Mouse (Mus musculus) heart, embryonic 12.5 days (tissue): ENCODE measurements at regions not wholly inside any gene's neighbourhood (a gene's known extent, or its start where the extent isn't known, plus 50 kb on each side); places are given as distances from the start of the nearest gene placed in this dataset.

Experiments
- ATAC-seq: fragments of 200-750 bp; cut with Nextera tagmentation; 2 replicates; pipeline ENCODE4 v1.8.0; 2017; ENCODE audit warnings: moderate TSS enrichment, moderate library complexity; ENCODE audit not compliant: insufficient number of reproducible peaks, low FRiP score
- H3K27ac ChIP-seq: fragments of 300-500 bp; sonication (generic); 2 replicates; pipeline ENCODE4 v1.5.1; 2016; ENCODE audit warnings: mild to moderate bottlenecking, moderate library complexity; ENCODE audit not compliant: poor library complexity, severe bottlenecking
- H3K27me3 ChIP-seq: fragments of 300-500 bp; sonication (generic); replicated peaks from 2 replicates; pipeline ENCODE4 v1.6.1; 2016; ENCODE audit warnings: mild to moderate bottlenecking, moderate library complexity
- H3K36me3 ChIP-seq: fragments of 300-500 bp; sonication (generic); 2 replicates; pipeline ENCODE4 v1.6.1; 2016; ENCODE audit warnings: mild to moderate bottlenecking, moderate library complexity
- H3K4me1 ChIP-seq: fragments of 300-500 bp; sonication (generic); replicated peaks from 2 replicates; pipeline ENCODE4 v1.6.1; 2016; ENCODE audit warnings: mild to moderate bottlenecking
- H3K4me2 ChIP-seq: fragments of 300-500 bp; sonication (generic); 2 replicates; pipeline ENCODE4 v1.6.1; 2016; ENCODE audit warnings: mild to moderate bottlenecking, moderate library complexity
- H3K4me3 ChIP-seq: fragments of 300-500 bp; sonication (generic); 2 replicates; pipeline ENCODE4 v1.5.1; 2016; ENCODE audit warnings: mild to moderate bottlenecking
- H3K9ac ChIP-seq: fragments of 300-500 bp; sonication (generic); 2 replicates; pipeline ENCODE4 v1.6.1; 2016; ENCODE audit warnings: mild to moderate bottlenecking, moderate library complexity
- H3K9me3 ChIP-seq: fragments of 300-500 bp; sonication (generic); replicated peaks from 2 replicates; pipeline ENCODE4 v1.6.1; 2016; ENCODE audit warnings: mild to moderate bottlenecking, moderate library complexity
- WGBS: fragments of 180-500 bp; shearing (Covaris S2); methylation state at CpG from one replicate; pipeline ENCODE4 v1.1.7; 2016; 5-methylcytosine and 5-hydroxymethylcytosine counted together

- no peak overlapping the region for H3K27ac ChIP-seq
- H3K4me3 ChIP-seq = no peak overlapping the region
- no peaks in the 10 kb centered on the region for H3K27me3 ChIP-seq
- no peak overlapping the region for H3K9ac ChIP-seq
- H3K4me1 ChIP-seq = no peaks in the 10 kb centered on the region
- ATAC-seq = no peak
- WGBS = 44% methylated on average over 3 of the region's 3 CpGs
- H3K9me3 ChIP-seq = no peaks in the 10 kb centered on the region
- H3K4me2 ChIP-seq = no peak overlapping the region
- H3K36me3 ChIP-seq = no peaks in the 10 kb centered on the region
Observed at GRCm38 (mm10) chr13:84399345-84400170, 177.5 kb downstream of the Tmem161b start.

GRCm38 (mm10) chr13:84401006-84401405 is 178.9 kb downstream of the Tmem161b start:
- H3K9ac ChIP-seq = no peak overlapping the region
- no peak overlapping the region for H3K4me3 ChIP-seq
- H3K4me2 ChIP-seq = no peak overlapping the region
- ATAC-seq = no peak
- no peak overlapping the region for H3K27ac ChIP-seq
- no peaks in the 10 kb centered on the region for H3K27me3 ChIP-seq
- no peaks in the 10 kb centered on the region for H3K36me3 ChIP-seq
- H3K9me3 ChIP-seq = no peaks in the 10 kb centered on the region
- no peaks in the 10 kb centered on the region for H3K4me1 ChIP-seq

GRCm38 (mm10) chr13:84404566-84405194 is 182.6 kb downstream of the Tmem161b start:
- no peak overlapping the region for H3K4me2 ChIP-seq
- H3K27me3 ChIP-seq = no peaks in the 10 kb centered on the region
- WGBS = 76% methylated on average over 19 of the region's 19 CpGs
- no peaks in the 10 kb centered on the region for H3K9me3 ChIP-seq
- H3K27ac ChIP-seq = no peak overlapping the region
- no peaks in the 10 kb centered on the region for H3K36me3 ChIP-seq
- no peak overlapping the region for H3K9ac ChIP-seq
- no peak for ATAC-seq
- H3K4me3 ChIP-seq = no peak overlapping the region
- no peaks in the 10 kb centered on the region for H3K4me1 ChIP-seq

- H3K4me2 ChIP-seq = no peak overlapping the region
- no peaks in the 10 kb centered on the region for H3K4me1 ChIP-seq
- H3K9me3 ChIP-seq = no peaks in the 10 kb centered on the region
- no peak overlapping the region for H3K9ac ChIP-seq
- H3K27ac ChIP-seq = no peak overlapping the region
- no peak overlapping the region for H3K4me3 ChIP-seq
- ATAC-seq = no peak
- 60% methylated on average over 2 of the region's 2 CpGs for WGBS
- no peaks in the 10 kb centered on the region for H3K36me3 ChIP-seq
- no peaks in the 10 kb centered on the region for H3K27me3 ChIP-seq
Observed at GRCm38 (mm10) chr13:84434444-84434843, 212.3 kb downstream of the Tmem161b start.

GRCm38 (mm10) chr13:84437586-84438443 is 215.7 kb downstream of the Tmem161b start:
- H3K9ac ChIP-seq = no peak overlapping the region
- 63% methylated on average over 5 of the region's 5 CpGs for WGBS
- H3K36me3 ChIP-seq = no peaks in the 10 kb centered on the region
- no peak overlapping the region for H3K4me2 ChIP-seq
- ATAC-seq = no peak
- no peak overlapping the region for H3K4me3 ChIP-seq
- H3K9me3 ChIP-seq = no peaks in the 10 kb centered on the region
- H3K27me3 ChIP-seq = no peaks in the 10 kb centered on the region
- H3K4me1 ChIP-seq = no peaks in the 10 kb centered on the region
- H3K27ac ChIP-seq = no peak overlapping the region

GRCm38 (mm10) chr13:84438444-84438766 is 216.3 kb downstream of the Tmem161b start:
- no peak overlapping the region for H3K27ac ChIP-seq
- no peaks in the 10 kb centered on the region for H3K4me1 ChIP-seq
- H3K4me2 ChIP-seq = no peak overlapping the region
- no peak for ATAC-seq
- H3K27me3 ChIP-seq = no peaks in the 10 kb centered on the region
- 73% methylated on average over 2 of the region's 2 CpGs for WGBS
- H3K36me3 ChIP-seq = no peaks in the 10 kb centered on the region
- H3K9ac ChIP-seq = no peak overlapping the region
- H3K9me3 ChIP-seq = no peaks in the 10 kb centered on the region
- H3K4me3 ChIP-seq = no peak overlapping the region

GRCm38 (mm10) chr13:84448514-84448913 is 226.4 kb downstream of the Tmem161b start:
- Histone ChIP-seq H3K4me2 (no peak overlapping the region), H3K9me3 (no peaks in the 10 kb centered on the region), H3K9ac (no peak overlapping the region), H3K36me3 (no peaks in the 10 kb centered on the region), H3K4me3 (no peak overlapping the region), H3K27ac (no peak overlapping the region), H3K4me1 (no peaks in the 10 kb centered on the region), H3K27me3 (no peaks in the 10 kb centered on the region)
- ATAC-seq = no peak
- WGBS = 81% methylated on average over 2 of the region's 2 CpGs

- 0 out of 2 replicates have a peak, but pooled peaks have one; percentile 42 for ATAC-seq
Observed at GRCm38 (mm10) chr13:84449001-84449551, 227.0 kb downstream of the Tmem161b start.

More at GRCm38 (mm10) chr13:84449001-84449551, 227.0 kb downstream of the Tmem161b start:
- Histone ChIP-seq H3K4me3 (no peak overlapping the region), H3K9ac (no peak overlapping the region), H3K27ac (no peak overlapping the region), H3K4me2 (no peak overlapping the region), H3K36me3 (no peaks in the 10 kb centered on the region), H3K4me1 (no peaks in the 10 kb centered on the region), H3K9me3 (no peaks in the 10 kb centered on the region), H3K27me3 (no peaks in the 10 kb centered on the region)
- 72% methylated on average over 6 of the region's 6 CpGs for WGBS
